Mouse (Mus musculus) cerebellum, adult 2 months (tissue): ENCODE data around the gene 4930539E08Rik.

Experiments
- CTCF ChIP-seq: fragments of 200-500 bp; IDR thresholded peaks from 2 replicates; pipeline ENCODE4 v1.5.1; 2011; ENCODE audit warnings: low read depth, mild to moderate bottlenecking, control low read depth, low read length, moderate library complexity, borderline replicate concordance; ENCODE audit not compliant: insufficient read depth
- POLR2A ChIP-seq: fragments of 200-500 bp; IDR thresholded peaks from 2 replicates; pipeline ENCODE4 v1.6.1; 2011; ENCODE audit warnings: low read length, control low read depth, borderline replicate concordance; ENCODE audit not compliant: insufficient read depth

DNA sequence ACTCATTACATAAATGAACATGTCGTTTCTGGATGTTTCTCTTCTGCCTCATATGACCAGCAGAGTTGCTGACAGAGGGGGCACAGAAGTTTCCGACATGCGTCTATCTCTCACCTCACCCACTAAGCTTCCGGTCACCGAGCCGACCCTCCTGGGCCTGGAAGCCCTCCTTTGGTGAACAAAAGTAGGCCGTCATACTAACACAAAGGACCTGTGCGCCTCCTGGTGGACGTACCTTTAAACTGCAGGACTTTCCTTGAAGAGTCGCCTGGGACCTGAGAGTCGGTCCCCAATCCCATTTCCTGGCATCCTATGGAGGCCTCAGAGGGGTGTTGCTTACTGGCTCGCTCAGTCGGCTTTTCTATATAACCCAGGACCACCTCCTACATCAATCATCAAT is 11.3 kb upstream of the 4930539E08Rik start:
- peak; percentile 86 for TF ChIP-seq CTCF
- no peak for TF ChIP-seq POLR2A
